Mouse (Mus musculus) midbrain, postnatal 0 days (tissue): Measurements from ENCODE around the gene Pax7. TPM values are rescaled to one million over a fixed set of nuclear protein-coding genes. Genes with fewer than 3 reads are reported as not detected.
A peak's percentile ranks its signal among the peaks of the same experiment; 100 is the strongest.

ENCODE experiments used
- ATAC-seq: fragments of 200-750 bp; cut with Nextera tagmentation; 2 replicates; pipeline ENCODE4 v1.8.0; 2017; ENCODE audit warnings: moderate number of reproducible peaks, mild to moderate bottlenecking, moderate TSS enrichment, moderate library complexity; ENCODE audit not compliant: low FRiP score
- DNase-seq: peaks from one replicate; pipeline ENCODE4 v3.0.0-alpha.2; 2015; ENCODE audit warnings: low spot score
- H3K27ac ChIP-seq: fragments of 300-500 bp; sonication (generic); 2 replicates; pipeline ENCODE4 v1.5.1; 2014; ENCODE audit warnings: low read depth, mild to moderate bottlenecking, low read length, mixed read lengths
- H3K27me3 ChIP-seq: fragments of 300-500 bp; sonication (generic); 2 replicates; pipeline ENCODE4 v1.6.1; 2014; ENCODE audit warnings: low read length, control low read depth, mixed read lengths; ENCODE audit not compliant: insufficient read depth
- H3K36me3 ChIP-seq: fragments of 300-500 bp; sonication (generic); 2 replicates; pipeline ENCODE4 v1.6.1; 2014; ENCODE audit warnings: low read length, control low read depth, mixed read lengths; ENCODE audit not compliant: insufficient read depth
- H3K4me1 ChIP-seq: fragments of 300-500 bp; sonication (generic); 2 replicates; pipeline ENCODE4 v1.6.1; 2014; ENCODE audit warnings: mild to moderate bottlenecking, control low read depth, antibody characterized with exemption, low read length, mixed read lengths; ENCODE audit not compliant: insufficient read depth
- H3K4me2 ChIP-seq: fragments of 300-500 bp; sonication (generic); 2 replicates; pipeline ENCODE4 v1.6.1; 2014; ENCODE audit warnings: low read depth, mild to moderate bottlenecking, low read length, mixed read lengths; ENCODE audit not compliant: poor library complexity, severe bottlenecking
- H3K4me3 ChIP-seq: fragments of 300-500 bp; sonication (generic); 2 replicates; pipeline ENCODE4 v1.5.1; 2014; ENCODE audit warnings: low read depth, mild to moderate bottlenecking, low read length, moderate library complexity
- H3K9ac ChIP-seq: fragments of 300-500 bp; sonication (generic); replicated peaks from 2 replicates; pipeline ENCODE4 v1.6.1; 2014; ENCODE audit warnings: mild to moderate bottlenecking, low read length, moderate library complexity, mixed read lengths; ENCODE audit not compliant: poor library complexity, severe bottlenecking
- H3K9me3 ChIP-seq: fragments of 300-500 bp; sonication (generic); 2 replicates; pipeline ENCODE4 v1.6.1; 2016; ENCODE audit warnings: low read length, control low read depth
- CTCF ChIP-seq: IDR thresholded peaks from 2 replicates; pipeline ENCODE4 v1.5.1; 2016; ENCODE audit warnings: antibody characterized with exemption, mild to moderate bottlenecking
- WGBS: fragments of 180-500 bp; shearing (Covaris S2); extraction: QIAGEN DNeasy Blood & Tissue Kit; methylation state at CpG from one replicate; pipeline ENCODE4 v1.1.7; 2014; 5-methylcytosine and 5-hydroxymethylcytosine counted together
- polyA plus RNA-seq: library from polyadenylated mRNA; unstranded; fragments of >200 nt; fragmentation: Nextera tagmentation; extraction: Ambion mirVana; gene quantifications from 2 replicates; pipeline ENCODE4 v1.2.1, GENCODE M21; 2015
- total RNA-seq: library from RNA; depleted of rRNA; stranded (reverse); fragments of >200 nt; gene quantifications from 2 replicates; pipeline ENCODE4 v1.2.3, GENCODE M21; 2014

The Pax7 gene
- total and polyA plus RNA-seq, 2 experiments from 2014 or later: 3.0 to 34.9 TPM

DNA sequence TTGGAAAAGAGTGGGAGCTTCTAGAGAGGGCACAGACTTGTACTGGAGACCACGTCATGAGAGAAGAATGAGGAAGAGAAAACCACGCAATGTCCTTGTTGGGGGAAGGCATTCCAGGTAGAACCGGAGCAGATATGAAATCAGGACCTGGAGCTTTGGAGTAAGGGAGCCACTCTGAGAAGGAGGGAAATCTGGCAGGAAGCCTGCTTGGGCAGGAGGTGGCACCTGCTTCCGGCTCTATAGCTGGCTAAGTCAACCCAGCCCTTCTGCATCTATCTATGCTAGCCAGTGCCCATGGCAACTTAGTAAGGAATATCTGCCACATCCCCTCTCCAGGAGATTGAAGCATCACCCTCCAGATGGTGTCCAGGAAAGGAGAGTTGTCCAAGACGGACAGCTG lies 127.3 kb downstream of the Pax7 start:
- WGBS: 94% methylated on average over 5 of the region's 5 CpGs
- TF ChIP-seq CTCF: no peak

DNA sequence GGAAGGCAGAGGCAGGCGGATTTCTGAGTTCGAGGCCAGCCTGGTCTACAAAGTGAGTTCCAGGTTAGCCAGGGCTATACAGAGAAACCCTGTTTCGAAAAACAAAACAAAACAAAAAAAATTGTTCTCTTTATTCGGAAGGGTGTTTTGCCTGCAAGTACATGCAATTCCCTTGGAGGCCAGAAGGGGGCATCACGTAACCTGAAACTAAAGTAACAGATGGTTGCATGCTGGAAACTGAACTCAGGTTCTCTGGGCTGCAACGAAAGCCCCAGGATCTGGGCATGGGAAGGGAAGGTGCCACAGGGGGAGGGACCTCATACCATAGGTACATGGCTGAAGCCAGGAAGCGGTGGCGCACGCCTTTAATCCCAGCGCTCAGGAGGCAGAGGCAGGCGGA lies 129.9 kb downstream of the Pax7 start:
- WGBS: 81% methylated on average over 10 of the region's 11 CpGs
- peak; percentile 24; the same call in 1 of the 2 replicates for TF ChIP-seq CTCF
- Histone ChIP-seq H3K9ac (no peak overlapping the region), H3K4me3 (no peak overlapping the region), H3K4me1 (no peaks in the 10 kb centered on the region), H3K27me3 (0 out of 2 replicates have a peak, but pooled peaks cover 2% of the 10 kb centered on the region), H3K36me3 (no peaks in the 10 kb centered on the region), H3K27ac (no peak overlapping the region), H3K9me3 (no peaks in the 10 kb centered on the region), H3K4me2 (no peak overlapping the region)
- DNase-seq: no peak
- ATAC-seq: no peak

More for the DNA sequence above, 127.3 kb downstream of the Pax7 start:
- Histone ChIP-seq H3K4me3 (no peak overlapping the region), H3K27ac (no peak overlapping the region), H3K9ac (no peak overlapping the region), H3K36me3 (no peaks in the 10 kb centered on the region), H3K4me2 (no peak overlapping the region), H3K4me1 (0 out of 2 replicates have a peak, but pooled peaks cover 2% of the 10 kb centered on the region), H3K27me3 (0 out of 2 replicates have a peak, but pooled peaks cover 2% of the 10 kb centered on the region), H3K9me3 (no peaks in the 10 kb centered on the region)
- no peak for DNase-seq
- no peak for ATAC-seq

DNA sequence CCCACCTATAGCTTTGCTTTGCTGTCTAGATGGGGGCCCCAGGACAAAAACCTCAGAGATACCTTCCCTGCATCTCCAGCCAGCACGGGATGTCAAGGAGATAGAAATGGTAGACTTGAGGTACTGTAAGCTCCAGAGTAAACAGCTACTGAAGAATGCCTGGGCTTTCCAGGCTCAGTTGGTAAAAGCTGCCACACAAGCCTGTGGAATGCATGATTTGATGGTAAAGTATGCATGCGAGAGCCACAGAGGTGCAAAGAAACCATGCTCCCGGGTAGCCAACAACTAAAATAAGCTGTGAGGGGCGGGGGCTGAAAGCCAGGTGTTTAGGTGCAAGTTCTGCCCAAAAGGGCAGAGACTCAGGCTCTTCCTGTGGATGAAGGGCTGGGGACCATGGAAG lies 130.4 kb downstream of the Pax7 start:
- Histone ChIP-seq H3K9me3 (no peaks in the 10 kb centered on the region), H3K4me2 (no peak overlapping the region), H3K36me3 (no peaks in the 10 kb centered on the region), H3K4me1 (no peaks in the 10 kb centered on the region), H3K27ac (no peak overlapping the region), H3K27me3 (0 out of 2 replicates have a peak, but pooled peaks cover 2% of the 10 kb centered on the region), H3K4me3 (no peak overlapping the region), H3K9ac (no peak overlapping the region)
- DNase-seq (no peak), ATAC-seq (no peak)
- no peak for TF ChIP-seq CTCF
- WGBS: 71% methylated on average over 4 of the region's 4 CpGs

DNA sequence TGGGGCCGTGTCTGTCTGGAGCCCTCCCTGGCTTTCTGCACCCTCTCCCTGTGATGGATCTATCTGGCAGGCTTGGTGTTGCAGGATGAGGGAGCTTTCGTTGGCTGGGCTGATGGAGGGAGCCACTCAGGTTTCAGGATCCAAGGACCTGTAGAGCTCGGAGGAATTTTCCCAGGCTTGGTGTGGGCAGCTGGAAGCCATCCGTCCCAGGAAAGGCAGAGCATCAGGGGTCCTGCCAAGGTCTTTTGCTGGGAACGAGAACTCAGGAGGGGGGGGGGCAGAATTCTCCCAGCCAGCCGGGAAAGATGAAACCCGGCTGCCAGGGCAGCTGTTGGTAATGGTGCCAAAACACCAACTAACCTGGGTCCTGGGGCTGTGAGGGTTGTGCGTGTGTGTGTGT lies 134.7 kb downstream of the Pax7 start:
- ATAC-seq (no peak), DNase-seq (no peak)

DNA sequence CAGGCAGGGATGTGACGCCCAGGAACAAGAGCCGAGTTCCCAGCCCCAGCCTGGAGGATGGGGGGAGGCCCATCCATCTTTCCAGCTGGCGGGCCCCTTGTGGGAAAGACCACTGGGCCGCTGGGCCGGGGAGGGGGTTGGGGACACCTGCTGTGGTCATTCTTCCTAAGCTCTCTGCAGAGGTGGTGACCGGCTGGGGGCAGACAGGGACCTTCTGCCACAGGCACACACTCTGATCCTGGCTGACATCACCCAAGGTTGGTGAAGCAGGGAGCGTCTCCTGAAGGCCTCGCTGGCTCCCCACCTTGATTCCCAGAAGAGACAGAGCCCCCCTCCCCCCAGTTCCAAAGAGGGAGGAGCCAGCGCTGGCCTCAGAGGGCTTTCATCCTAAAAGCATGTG lies 135.6 kb downstream of the Pax7 start:
- no peak overlapping the region for H3K9ac ChIP-seq

More for the DNA sequence above, 134.7 kb downstream of the Pax7 start:
- Histone ChIP-seq H3K9me3 (no peaks in the 10 kb centered on the region), H3K4me2 (no peak overlapping the region), H3K9ac (no peak overlapping the region), H3K36me3 (no peaks in the 10 kb centered on the region), H3K4me1 (no peaks in the 10 kb centered on the region), H3K4me3 (no peak overlapping the region), H3K27me3 (0 out of 2 replicates have a peak, but pooled peaks cover 2% of the 10 kb centered on the region), H3K27ac (no peak overlapping the region)
- TF ChIP-seq CTCF: no peak
- WGBS: 73% methylated on average over 8 of the region's 8 CpGs

DNA sequence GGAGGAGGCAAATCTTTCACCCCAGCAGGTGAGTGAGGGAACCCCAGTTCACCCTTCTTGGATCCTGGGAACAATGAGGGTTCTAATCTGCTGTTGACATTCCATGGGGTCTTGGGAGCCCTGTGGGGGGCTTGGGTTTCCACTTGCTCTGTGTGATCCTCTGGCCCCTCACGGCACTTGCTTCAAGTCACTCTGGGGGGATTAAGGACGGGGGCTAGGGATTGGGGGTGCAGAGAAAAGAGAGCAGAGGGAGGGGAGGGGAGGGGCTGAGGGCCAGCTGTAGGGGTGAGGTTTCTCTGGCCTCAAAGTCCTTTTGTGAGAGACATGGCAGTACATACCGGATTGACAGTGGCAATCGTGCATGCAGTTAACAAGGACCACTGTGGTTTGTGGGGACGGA lies 140.0 kb downstream of the Pax7 start:
- Histone ChIP-seq H3K9ac (no peak overlapping the region), H3K27me3 (no peaks in the 10 kb centered on the region), H3K4me1 (no peaks in the 10 kb centered on the region), H3K9me3 (no peaks in the 10 kb centered on the region), H3K27ac (no peak overlapping the region), H3K4me2 (no peak overlapping the region), H3K36me3 (no peaks in the 10 kb centered on the region), H3K4me3 (no peak overlapping the region)
- 17% methylated on average over 5 of the region's 5 CpGs for WGBS
- no peak for TF ChIP-seq CTCF
- no peak for ATAC-seq
- no peak for DNase-seq

More for the DNA sequence above, 135.6 kb downstream of the Pax7 start:
- no peak overlapping the region for H3K4me3 ChIP-seq
- no peak overlapping the region for H3K27ac ChIP-seq
- H3K9me3 ChIP-seq: no peaks in the 10 kb centered on the region
- H3K4me2 ChIP-seq: no peak overlapping the region
- TF ChIP-seq CTCF: no peak
- no peak for DNase-seq
- no peaks in the 10 kb centered on the region for H3K36me3 ChIP-seq
- no peak for ATAC-seq
- no peaks in the 10 kb centered on the region for H3K27me3 ChIP-seq
- 18% methylated on average over 9 of the region's 9 CpGs for WGBS
- H3K4me1 ChIP-seq: no peaks in the 10 kb centered on the region
